Mouse (Mus musculus): Measurements from ENCODE around the gene Trappc6b. TPM values are rescaled to one million over a fixed set of nuclear protein-coding genes. Genes with fewer than 3 reads are reported as not detected.

The Trappc6b gene
- polyA plus RNA-seq, 1 experiment from 2014 or later = 60.0 TPM

- no peaks in the 10 kb centered on the region for H3K9me3 ChIP-seq (ENCODE audit: control insufficient read depth, low read length)
- ATAC-seq (ENCODE audit: low read depth) (peak; percentile 58; the same call in 1 of the 2 replicates), DNase-seq (ENCODE audit: low spot score) (no peak)
These were observed 20.4 kb downstream of the Trappc6b start for GRCm38 (mm10) chr12:59040851-59041250.

GRCm38 (mm10) chr12:59039971-59040844 is 21.1 kb downstream of the Trappc6b start:
- H3K4me3 ChIP-seq (ENCODE audit: low read depth, low read length) = 0 out of 2 replicates have a peak overlapping the region, but pooled peaks have one; percentile 3
- H3K9me3 ChIP-seq (ENCODE audit: control insufficient read depth, low read length) = no peaks in the 10 kb centered on the region
- peak overlapping the region; percentile 27 for H3K4me2 ChIP-seq (ENCODE audit: low read depth, low read length)
- peak; percentile 80 for ATAC-seq (ENCODE audit: low read depth)
- H3K36me3 ChIP-seq (ENCODE audit: control insufficient read depth, insufficient read depth, low read length) = peaks cover 34% of the 10 kb centered on the region
- H3K27me3 ChIP-seq (replicated peaks; ENCODE audit: control insufficient read depth, insufficient read depth, low read length) = no peaks in the 10 kb centered on the region
- H3K4me1 ChIP-seq (ENCODE audit: control insufficient read depth, insufficient read depth, low read length) = no peaks in the 10 kb centered on the region
- no peak overlapping the region for H3K9ac ChIP-seq (ENCODE audit: low read depth, low read length)
- peak; percentile 84 for DNase-seq (ENCODE audit: low spot score)
- WGBS = 6% methylated on average over 23 of the region's 23 CpGs
- peak overlapping the region; percentile 65 for H3K27ac ChIP-seq (replicated peaks; ENCODE audit: low read depth, low read length)

More at GRCm38 (mm10) chr12:59040851-59041250, 20.4 kb downstream of the Trappc6b start:
- no peaks in the 10 kb centered on the region for H3K27me3 ChIP-seq (replicated peaks; ENCODE audit: control insufficient read depth, insufficient read depth, low read length)
- no peaks in the 10 kb centered on the region for H3K4me1 ChIP-seq (ENCODE audit: control insufficient read depth, insufficient read depth, low read length)
- no peak overlapping the region; the same call in 1 of the 2 replicates for H3K27ac ChIP-seq (replicated peaks; ENCODE audit: low read depth, low read length)
- no peak overlapping the region for H3K9ac ChIP-seq (ENCODE audit: low read depth, low read length)
- peaks cover 40% of the 10 kb centered on the region for H3K36me3 ChIP-seq (ENCODE audit: control insufficient read depth, insufficient read depth, low read length)
- 29% methylated on average over 7 of the region's 7 CpGs for WGBS
- H3K4me2 ChIP-seq (ENCODE audit: low read depth, low read length) = no peak overlapping the region
- no peak overlapping the region for H3K4me3 ChIP-seq (ENCODE audit: low read depth, low read length)

GRCm38 (mm10) chr12:59039162-59039970 is 21.9 kb downstream of the Trappc6b start:
- Histone ChIP-seq H3K4me3 (ENCODE audit: low read depth, low read length) (no peak overlapping the region), H3K4me2 (ENCODE audit: low read depth, low read length) (peak overlapping the region; percentile 27; the same call in 1 of the 2 replicates), H3K9ac (ENCODE audit: low read depth, low read length) (no peak overlapping the region), H3K36me3 (ENCODE audit: control insufficient read depth, insufficient read depth, low read length) (peaks cover 25% of the 10 kb centered on the region), H3K27ac (replicated peaks; ENCODE audit: low read depth, low read length) (peak overlapping the region; percentile 65; the same call in 1 of the 2 replicates), H3K4me1 (ENCODE audit: control insufficient read depth, insufficient read depth, low read length) (no peaks in the 10 kb centered on the region), H3K27me3 (replicated peaks; ENCODE audit: control insufficient read depth, insufficient read depth, low read length) (no peaks in the 10 kb centered on the region), H3K9me3 (ENCODE audit: control insufficient read depth, low read length) (no peaks in the 10 kb centered on the region)
- ATAC-seq (ENCODE audit: low read depth) = no peak
- no peak for DNase-seq (ENCODE audit: low spot score)
- 69% methylated on average over 10 of the region's 10 CpGs for WGBS

- no peak for DNase-seq (ENCODE audit: low spot score)
- no peak overlapping the region for H3K9ac ChIP-seq (ENCODE audit: low read depth, low read length)
- no peaks in the 10 kb centered on the region for H3K4me1 ChIP-seq (ENCODE audit: control insufficient read depth, insufficient read depth, low read length)
- H3K9me3 ChIP-seq (ENCODE audit: control insufficient read depth, low read length) = no peaks in the 10 kb centered on the region
- H3K36me3 ChIP-seq (ENCODE audit: control insufficient read depth, insufficient read depth, low read length) = peaks cover 25% of the 10 kb centered on the region
- no peak for ATAC-seq (ENCODE audit: low read depth)
- no peaks in the 10 kb centered on the region for H3K27me3 ChIP-seq (replicated peaks; ENCODE audit: control insufficient read depth, insufficient read depth, low read length)
- H3K27ac ChIP-seq (replicated peaks; ENCODE audit: low read depth, low read length) = no peak overlapping the region
- WGBS = 59% methylated on average over 5 of the region's 5 CpGs
- H3K4me2 ChIP-seq (ENCODE audit: low read depth, low read length) = no peak overlapping the region
- no peak overlapping the region for H3K4me3 ChIP-seq (ENCODE audit: low read depth, low read length)
These were observed 29.2 kb downstream of the Trappc6b start for GRCm38 (mm10) chr12:59032101-59032500.

GRCm38 (mm10) chr12:59021306-59021705 is 40.0 kb downstream of the Trappc6b start:
- WGBS = 95% methylated on average over 4 of the region's 4 CpGs

GRCm38 (mm10) chr12:59019891-59020290 is 41.4 kb downstream of the Trappc6b start:
- Histone ChIP-seq H3K9ac (ENCODE audit: low read depth, low read length) (no peak overlapping the region), H3K36me3 (ENCODE audit: control insufficient read depth, insufficient read depth, low read length) (peaks cover 66% of the 10 kb centered on the region), H3K4me1 (ENCODE audit: control insufficient read depth, insufficient read depth, low read length) (no peaks in the 10 kb centered on the region), H3K27me3 (replicated peaks; ENCODE audit: control insufficient read depth, insufficient read depth, low read length) (no peaks in the 10 kb centered on the region), H3K9me3 (ENCODE audit: control insufficient read depth, low read length) (no peaks in the 10 kb centered on the region), H3K4me3 (ENCODE audit: low read depth, low read length) (no peak overlapping the region), H3K27ac (replicated peaks; ENCODE audit: low read depth, low read length) (no peak overlapping the region), H3K4me2 (ENCODE audit: low read depth, low read length) (no peak overlapping the region)
- WGBS = 90% methylated on average over 2 of the region's 2 CpGs
- DNase-seq (ENCODE audit: low spot score) (no peak), ATAC-seq (ENCODE audit: low read depth) (no peak)

More at GRCm38 (mm10) chr12:59021306-59021705, 40.0 kb downstream of the Trappc6b start:
- Histone ChIP-seq H3K9ac (ENCODE audit: low read depth, low read length) (no peak overlapping the region), H3K4me1 (ENCODE audit: control insufficient read depth, insufficient read depth, low read length) (no peaks in the 10 kb centered on the region), H3K9me3 (ENCODE audit: control insufficient read depth, low read length) (no peaks in the 10 kb centered on the region), H3K4me3 (ENCODE audit: low read depth, low read length) (no peak overlapping the region), H3K36me3 (ENCODE audit: control insufficient read depth, insufficient read depth, low read length) (peaks cover 79% of the 10 kb centered on the region), H3K27me3 (replicated peaks; ENCODE audit: control insufficient read depth, insufficient read depth, low read length) (no peaks in the 10 kb centered on the region), H3K4me2 (ENCODE audit: low read depth, low read length) (no peak overlapping the region), H3K27ac (replicated peaks; ENCODE audit: low read depth, low read length) (no peak overlapping the region)
- DNase-seq (ENCODE audit: low spot score) (no peak), ATAC-seq (ENCODE audit: low read depth) (no peak)

GRCm38 (mm10) chr12:59017970-59018369 is 43.3 kb downstream of the Trappc6b start:
- DNase-seq (ENCODE audit: low spot score) (no peak), ATAC-seq (ENCODE audit: low read depth) (no peak)
- H3K4me3 ChIP-seq (ENCODE audit: low read depth, low read length) = no peak overlapping the region
- WGBS = 58% methylated on average over 8 of the region's 8 CpGs
- H3K9ac ChIP-seq (ENCODE audit: low read depth, low read length) = no peak overlapping the region
- H3K9me3 ChIP-seq (ENCODE audit: control insufficient read depth, low read length) = no peaks in the 10 kb centered on the region
- no peaks in the 10 kb centered on the region for H3K4me1 ChIP-seq (ENCODE audit: control insufficient read depth, insufficient read depth, low read length)
- no peak overlapping the region for H3K4me2 ChIP-seq (ENCODE audit: low read depth, low read length)
- peaks cover 50% of the 10 kb centered on the region for H3K36me3 ChIP-seq (ENCODE audit: control insufficient read depth, insufficient read depth, low read length)
- no peaks in the 10 kb centered on the region for H3K27me3 ChIP-seq (replicated peaks; ENCODE audit: control insufficient read depth, insufficient read depth, low read length)
- H3K27ac ChIP-seq (replicated peaks; ENCODE audit: low read depth, low read length) = no peak overlapping the region

GRCm38 (mm10) chr12:59013234-59013633 is 48.0 kb downstream of the Trappc6b start, which contains the start of gene Gemin2:
Gene Gemin2, plus strand, starts transcription at chr12:59013393.
- Histone ChIP-seq H3K27me3 (replicated peaks; ENCODE audit: control insufficient read depth, insufficient read depth, low read length) (no peaks in the 10 kb centered on the region), H3K9ac (ENCODE audit: low read depth, low read length) (peak within 1 kb of the TSS; percentile 61), H3K27ac (replicated peaks; ENCODE audit: low read depth, low read length) (peak within 1 kb of the TSS; percentile 82), H3K4me3 (ENCODE audit: low read depth, low read length) (peak within 1 kb of the TSS; percentile 70), H3K4me1 (ENCODE audit: control insufficient read depth, insufficient read depth, low read length) (peaks cover 22% of the 10 kb centered on the region), H3K4me2 (ENCODE audit: low read depth, low read length) (peak within 1 kb of the TSS; percentile 72), H3K36me3 (ENCODE audit: control insufficient read depth, insufficient read depth, low read length) (peaks cover 15% of the 10 kb centered on the region), H3K9me3 (ENCODE audit: control insufficient read depth, low read length) (no peaks in the 10 kb centered on the region)
- under 1% methylated on average over 27 of the region's 28 CpGs for WGBS
- DNase-seq (ENCODE audit: low spot score) (peak; percentile 97), ATAC-seq (ENCODE audit: low read depth) (peak; percentile 81)
